Mouse (Mus musculus) erythroblast, embryonic 14.5 days (primary cell): ENCODE measurements around the gene Epha4. TPM values are rescaled to one million over a fixed set of nuclear protein-coding genes. Genes with fewer than 3 reads are reported as not detected.

Experiments
- H3K27me3 ChIP-seq: 2 replicates; pipeline ENCODE4 v1.6.1; 2012; ENCODE audit warnings: inconsistent platforms; ENCODE audit not compliant: control insufficient read depth
- H3K36me3 ChIP-seq: 2 replicates; pipeline ENCODE4 v1.6.1; 2012; ENCODE audit warnings: mild to moderate bottlenecking, inconsistent platforms; ENCODE audit not compliant: control insufficient read depth
- H3K4me1 ChIP-seq: 2 replicates; pipeline ENCODE4 v1.6.1; 2012; ENCODE audit warnings: inconsistent platforms; ENCODE audit not compliant: control insufficient read depth
- H3K4me3 ChIP-seq: replicated peaks from 2 replicates; pipeline ENCODE3; 2012; ENCODE audit warnings: moderate library complexity, mild to moderate bottlenecking, inconsistent platforms
- H3K9me3 ChIP-seq: 2 replicates; pipeline ENCODE4 v1.6.1; 2012; ENCODE audit warnings: low read length, inconsistent platforms, mixed read lengths; ENCODE audit not compliant: control insufficient read depth
- GATA1 ChIP-seq: IDR thresholded peaks from 2 replicates; pipeline ENCODE4 v1.6.1; 2012; ENCODE audit warnings: low read length, inconsistent platforms, mixed read lengths
- TAL1 ChIP-seq: IDR thresholded peaks from 3 replicates; pipeline ENCODE4 v1.6.1; 2012; ENCODE audit warnings: low read length, inconsistent platforms, mixed read lengths
- polyA plus RNA-seq: library from polyadenylated mRNA; stranded (reverse); fragments of >175 nt; gene quantifications from 2 replicates; pipeline ENCODE4 v1.2.3, GENCODE M21; 2012

Epha4 gene
- polyA plus RNA-seq, 1 experiment, result not detected

DNA sequence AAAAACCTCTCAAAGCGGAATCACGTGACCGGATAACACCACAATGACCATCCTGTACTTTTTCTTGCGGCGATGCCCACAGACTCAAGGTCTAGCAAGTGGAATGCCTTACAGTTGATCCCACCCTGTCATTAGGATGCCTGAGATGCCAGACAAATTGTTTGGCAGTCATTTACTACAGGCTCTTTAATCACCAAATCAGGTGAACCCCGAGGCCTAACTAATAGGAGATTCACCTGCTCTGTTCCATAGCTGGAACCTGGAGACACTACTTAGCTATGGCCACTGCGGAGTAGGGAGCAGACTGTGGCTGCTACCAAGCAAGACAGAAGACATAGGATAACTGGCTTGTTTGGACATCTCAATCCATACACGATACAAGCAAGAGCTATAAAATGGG, 9.6 kb downstream of the Epha4 start:
- H3K4me1 ChIP-seq, result no peaks in the 10 kb centered on the region
- H3K9me3 ChIP-seq, result no peaks in the 10 kb centered on the region

DNA sequence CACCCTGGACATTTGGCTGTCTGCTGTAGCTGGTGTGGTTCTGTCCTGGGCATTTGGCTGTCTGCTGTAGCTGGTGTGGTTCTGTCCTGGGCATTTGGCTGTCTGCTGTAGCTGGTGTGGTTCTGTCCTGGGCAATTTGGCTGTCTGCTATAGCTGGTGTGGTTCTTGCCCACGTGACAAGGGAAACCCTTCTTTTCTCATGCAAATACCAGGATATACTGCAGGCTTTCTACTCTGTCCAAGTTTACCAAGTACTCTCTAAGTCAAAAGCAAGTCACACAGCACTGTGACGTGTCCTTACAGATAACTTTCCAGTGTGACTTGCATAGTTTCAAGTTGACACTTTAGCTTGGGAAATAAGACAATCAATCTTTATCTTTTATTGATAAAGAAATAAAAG, 10.1 kb downstream of the Epha4 start:
- Histone ChIP-seq H3K9me3 (no peaks in the 10 kb centered on the region), H3K36me3 (no peaks in the 10 kb centered on the region), H3K27me3 (no peaks in the 10 kb centered on the region), H3K4me1 (no peaks in the 10 kb centered on the region), H3K4me3 (no peak overlapping the region)
- TF ChIP-seq GATA1, result no peak
- no peak for TF ChIP-seq TAL1

More for the DNA sequence above, 9.6 kb downstream of the Epha4 start:
- Histone ChIP-seq H3K4me3 (no peak overlapping the region), H3K27me3 (no peaks in the 10 kb centered on the region), H3K36me3 (no peaks in the 10 kb centered on the region)
- TF ChIP-seq GATA1, result no peak
- no peak for TF ChIP-seq TAL1

DNA sequence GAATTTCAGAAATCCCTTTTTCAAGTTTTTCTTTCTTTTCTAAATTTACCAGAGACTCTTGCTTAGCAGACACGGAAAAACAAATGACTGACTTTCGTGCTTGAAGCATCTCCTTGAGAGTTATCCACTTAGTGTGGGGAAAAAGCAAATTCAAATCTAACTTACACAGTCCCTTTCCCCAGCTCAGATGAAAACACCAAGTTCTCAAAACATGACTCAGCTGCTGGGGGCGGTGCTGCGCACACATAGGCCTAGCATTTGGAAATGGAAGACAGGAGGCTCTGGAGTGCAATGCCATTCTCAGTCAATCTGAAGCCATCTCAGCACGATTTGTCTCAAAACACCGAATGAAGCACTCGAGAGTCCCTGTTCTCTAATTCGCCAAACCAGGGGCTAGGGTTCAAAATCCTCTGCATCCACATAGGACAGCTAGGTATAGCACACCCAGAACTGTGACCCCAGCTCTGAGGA, 11.1 kb downstream of the Epha4 start:
- no peaks in the 10 kb centered on the region for H3K27me3 ChIP-seq
- no peaks in the 10 kb centered on the region for H3K4me1 ChIP-seq
- no peak overlapping the region for H3K4me3 ChIP-seq
- TF ChIP-seq GATA1, result no peak
- H3K9me3 ChIP-seq, result no peaks in the 10 kb centered on the region
- H3K36me3 ChIP-seq, result no peaks in the 10 kb centered on the region

DNA sequence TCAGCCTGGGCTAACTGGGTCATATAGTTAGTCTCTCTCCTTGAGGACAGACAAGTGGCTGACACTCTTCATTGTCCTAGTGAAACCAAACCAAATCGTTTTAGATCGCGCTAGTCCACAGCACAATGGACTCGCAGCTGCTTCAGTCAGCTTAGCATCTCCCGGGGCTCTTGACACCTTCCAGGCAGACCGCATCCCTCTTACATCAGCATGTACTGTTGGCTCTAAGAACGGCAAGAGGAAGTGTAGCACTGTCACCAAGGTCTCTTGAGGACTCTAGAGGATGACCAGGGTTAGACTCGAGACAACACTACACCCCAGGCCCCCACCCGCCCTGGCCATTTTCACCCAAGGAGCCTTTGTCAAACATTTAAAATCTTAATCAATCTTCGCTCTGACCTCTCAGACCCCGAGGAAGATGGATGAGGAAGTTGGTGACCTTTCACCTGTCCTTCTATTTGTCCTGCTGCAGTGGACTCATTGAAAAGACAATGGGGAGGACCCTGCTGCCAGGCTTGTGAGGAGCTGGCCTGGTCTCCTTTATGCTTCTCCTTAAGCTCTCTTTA, 12.3 kb downstream of the Epha4 start:
- Histone ChIP-seq H3K4me3 (no peak overlapping the region), H3K4me1 (no peaks in the 10 kb centered on the region), H3K27me3 (no peaks in the 10 kb centered on the region), H3K36me3 (no peaks in the 10 kb centered on the region), H3K9me3 (no peaks in the 10 kb centered on the region)
- TF ChIP-seq TAL1, result no peak
- no peak for TF ChIP-seq GATA1

DNA sequence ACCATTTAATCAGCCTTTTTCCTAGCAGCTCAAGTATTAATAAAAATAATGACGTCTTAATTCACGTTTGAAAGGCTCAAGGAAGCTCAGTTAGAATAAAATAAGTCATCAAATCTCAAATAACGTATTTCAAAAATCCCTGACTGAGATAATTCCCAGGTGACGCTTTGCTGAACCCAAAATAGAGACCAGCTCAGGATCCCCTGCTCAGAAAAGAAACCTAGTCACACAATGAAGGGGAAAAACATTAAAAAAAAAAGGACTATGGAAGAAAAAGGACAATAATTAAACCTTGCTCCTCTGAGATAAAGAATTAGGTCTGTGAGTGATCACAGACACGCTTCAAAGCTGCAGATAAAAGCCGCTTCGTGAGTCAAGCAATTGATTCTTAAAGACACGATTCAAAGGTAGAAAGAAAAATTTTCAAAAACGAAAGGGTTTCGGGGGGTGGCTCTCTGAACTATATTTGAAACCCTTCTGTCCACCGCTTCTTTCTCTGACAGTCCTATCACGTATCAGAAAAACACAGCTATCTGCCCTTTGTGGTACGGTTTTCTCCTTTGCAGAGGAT, 13.4 kb downstream of the Epha4 start:
- TF ChIP-seq TAL1 (no peak), GATA1 (no peak)
- Histone ChIP-seq H3K27me3 (no peaks in the 10 kb centered on the region), H3K4me1 (no peaks in the 10 kb centered on the region), H3K36me3 (no peaks in the 10 kb centered on the region), H3K4me3 (no peak overlapping the region), H3K9me3 (no peaks in the 10 kb centered on the region)

DNA sequence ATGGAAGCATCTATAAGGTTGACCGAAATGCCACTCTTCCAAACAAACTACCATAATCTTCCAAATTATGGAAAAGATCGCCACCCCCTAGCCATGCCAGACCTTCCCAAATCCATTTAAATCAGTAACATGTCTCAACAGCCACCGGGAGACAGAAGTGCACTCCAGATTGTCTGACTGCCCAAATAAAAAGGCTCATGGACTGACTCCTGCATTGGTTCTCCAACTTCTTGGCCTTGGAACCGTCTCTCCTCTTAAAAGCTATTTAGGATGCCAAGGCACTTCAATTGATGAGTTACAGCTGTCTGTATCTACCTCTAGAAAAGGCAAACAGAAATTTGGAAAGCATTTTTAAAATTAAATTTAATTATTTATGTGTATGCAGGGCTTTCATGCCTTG, 17.4 kb downstream of the Epha4 start:
- no peaks in the 10 kb centered on the region for H3K36me3 ChIP-seq
- H3K9me3 ChIP-seq, result no peaks in the 10 kb centered on the region
- no peak for TF ChIP-seq TAL1
- TF ChIP-seq GATA1, result no peak
- no peaks in the 10 kb centered on the region for H3K4me1 ChIP-seq
- H3K27me3 ChIP-seq, result no peaks in the 10 kb centered on the region
- H3K4me3 ChIP-seq, result no peak overlapping the region

DNA sequence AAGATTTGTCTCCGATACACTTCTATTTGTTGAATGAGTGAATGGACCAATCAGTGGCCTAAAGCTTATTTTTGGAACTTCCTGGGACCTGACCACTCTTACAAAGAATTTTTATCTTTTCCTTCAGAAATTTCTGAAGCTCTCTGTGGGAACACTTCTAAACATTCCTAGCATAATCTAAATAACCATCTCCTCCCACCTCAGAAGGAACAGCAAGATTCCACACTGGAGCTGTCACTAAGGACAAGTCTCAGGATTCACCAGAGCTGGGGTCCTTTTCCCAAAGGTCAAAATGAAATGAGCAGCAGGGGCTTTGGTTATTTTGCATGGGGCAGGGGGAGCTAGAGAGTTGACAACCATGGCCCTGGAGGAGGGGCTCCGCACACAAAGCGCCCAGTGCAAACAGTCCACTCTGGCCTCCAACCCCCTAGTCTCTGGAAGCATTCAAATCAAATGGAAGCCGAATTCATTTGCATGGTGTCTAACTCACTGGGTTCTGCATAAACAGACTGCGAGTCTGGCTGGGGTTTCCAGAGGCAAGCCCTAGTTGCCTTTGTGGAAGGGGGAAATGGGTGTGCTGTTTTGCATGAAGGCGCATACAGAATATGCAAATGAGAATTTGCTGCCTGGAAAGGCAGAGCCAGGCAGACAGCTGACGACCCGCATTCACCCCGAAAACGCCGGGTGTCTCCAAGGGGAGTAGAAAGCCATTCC, 18.3 kb downstream of the Epha4 start:
- Histone ChIP-seq H3K4me3 (no peak overlapping the region), H3K4me1 (no peaks in the 10 kb centered on the region), H3K9me3 (no peaks in the 10 kb centered on the region), H3K36me3 (no peaks in the 10 kb centered on the region), H3K27me3 (no peaks in the 10 kb centered on the region)
- TF ChIP-seq GATA1, result no peak

DNA sequence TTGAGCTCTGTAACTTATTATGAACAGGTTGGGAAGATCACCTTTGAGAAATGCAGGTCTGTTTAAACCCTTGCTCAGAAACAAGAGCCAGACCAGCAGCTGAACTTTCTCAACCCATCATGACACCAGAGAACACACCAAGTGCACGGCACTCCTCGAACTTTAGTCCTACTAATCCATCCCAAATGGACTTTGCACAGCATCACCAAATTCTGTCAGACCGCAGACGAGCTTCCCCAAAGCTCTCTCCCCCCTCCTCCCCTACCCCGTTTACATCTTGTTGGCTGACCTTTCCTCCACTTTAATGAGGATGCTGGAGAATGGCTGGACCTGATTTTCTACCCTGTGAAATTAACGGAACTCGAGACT, 19.1 kb downstream of the Epha4 start:
- Histone ChIP-seq H3K36me3 (no peaks in the 10 kb centered on the region), H3K9me3 (no peaks in the 10 kb centered on the region), H3K4me1 (no peaks in the 10 kb centered on the region), H3K4me3 (no peak overlapping the region), H3K27me3 (no peaks in the 10 kb centered on the region)
- TF ChIP-seq GATA1 (no peak), TAL1 (no peak)

DNA sequence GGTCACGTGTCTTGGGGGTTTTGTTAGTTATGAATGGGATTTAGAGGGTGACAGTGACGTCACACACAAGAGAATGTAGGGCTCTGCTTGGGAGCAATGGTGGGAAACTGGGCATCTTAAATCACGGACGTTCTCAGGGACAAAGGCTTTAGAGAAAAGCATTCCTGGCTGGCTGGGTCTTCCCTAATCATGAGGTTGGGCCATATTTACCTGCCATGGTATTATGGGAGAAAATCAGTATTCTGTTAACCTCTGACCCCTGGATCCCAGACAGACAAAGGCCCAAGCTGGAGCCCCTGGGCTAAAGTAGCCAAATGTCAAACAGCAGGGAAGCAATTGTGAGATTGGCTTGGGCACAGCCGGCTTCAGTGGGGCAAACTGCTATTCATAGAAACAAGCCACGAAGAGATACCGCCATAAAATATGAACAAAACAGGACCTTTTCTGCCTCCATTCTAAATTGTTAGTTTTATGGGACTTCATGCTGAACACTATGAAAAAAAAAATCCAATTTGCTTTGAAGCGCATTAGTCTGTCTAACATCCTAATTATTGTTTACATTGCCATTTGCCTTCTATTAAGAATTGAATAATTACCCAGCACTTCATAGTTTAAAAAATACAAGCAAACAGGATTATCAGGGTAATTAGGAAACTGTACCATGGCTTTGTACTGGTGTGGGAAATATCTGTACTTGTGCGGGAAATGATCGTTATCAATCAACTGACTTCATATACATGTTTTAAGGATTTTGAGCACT, 19.7 kb downstream of the Epha4 start:
- no peak overlapping the region for H3K4me3 ChIP-seq
- TF ChIP-seq TAL1 (no peak), GATA1 (no peak)
- H3K36me3 ChIP-seq, result no peaks in the 10 kb centered on the region
- H3K4me1 ChIP-seq, result no peaks in the 10 kb centered on the region
- no peaks in the 10 kb centered on the region for H3K9me3 ChIP-seq
- no peaks in the 10 kb centered on the region for H3K27me3 ChIP-seq
